Mouse (Mus musculus): ENCODE measurements around the gene Parvb. TPM values are rescaled to one million over a fixed set of nuclear protein-coding genes. Genes with fewer than 3 reads are reported as not detected.

The Parvb gene
- 0.30 to 2.0 TPM (median 1.2 TPM) in 4 replicates for total RNA-seq (2023)

DNA sequence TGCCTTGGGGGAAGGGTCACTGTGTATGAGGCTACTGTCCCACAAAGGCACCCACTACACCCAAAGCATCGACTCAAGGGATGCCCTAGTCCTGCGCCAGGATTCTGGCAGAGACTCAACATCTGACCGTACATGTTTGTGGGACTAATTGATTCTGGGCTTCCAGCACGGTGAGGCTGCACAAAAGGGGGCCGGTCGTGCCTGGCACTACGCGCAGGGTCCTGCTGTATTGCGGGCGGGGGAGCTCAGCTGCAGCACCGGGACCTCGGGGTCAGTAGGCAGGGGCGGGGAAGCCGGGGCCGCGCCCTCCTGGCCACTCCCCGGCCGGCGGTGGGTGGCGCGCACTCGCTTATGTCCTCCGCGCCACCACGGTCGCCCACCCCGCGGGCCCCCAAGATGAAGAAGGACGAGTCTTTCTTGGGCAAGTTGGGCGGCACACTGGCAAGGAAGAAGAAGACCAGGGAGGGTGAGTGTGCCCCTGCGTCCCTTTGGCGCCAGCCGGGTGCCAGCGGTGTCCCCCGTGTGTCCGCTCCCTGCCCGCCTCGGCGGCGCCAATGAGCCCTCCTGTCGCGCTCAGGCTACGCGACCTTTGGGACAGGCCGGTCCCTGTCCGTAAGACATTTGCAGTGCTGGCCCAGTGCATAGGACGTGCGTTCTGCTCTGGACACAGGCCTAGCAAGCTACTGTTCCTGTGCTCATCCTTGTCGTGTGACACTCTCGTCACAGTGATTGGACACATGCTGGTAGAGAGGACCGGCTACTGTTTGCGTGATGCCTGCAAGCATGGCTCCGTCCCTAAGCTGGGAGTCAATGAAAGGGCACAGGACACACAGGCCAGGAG lies at the start of gene Parvb:
Parvb (plus strand) TSS at position 323 of the 841 bp plus-strand sequence.

DNA sequence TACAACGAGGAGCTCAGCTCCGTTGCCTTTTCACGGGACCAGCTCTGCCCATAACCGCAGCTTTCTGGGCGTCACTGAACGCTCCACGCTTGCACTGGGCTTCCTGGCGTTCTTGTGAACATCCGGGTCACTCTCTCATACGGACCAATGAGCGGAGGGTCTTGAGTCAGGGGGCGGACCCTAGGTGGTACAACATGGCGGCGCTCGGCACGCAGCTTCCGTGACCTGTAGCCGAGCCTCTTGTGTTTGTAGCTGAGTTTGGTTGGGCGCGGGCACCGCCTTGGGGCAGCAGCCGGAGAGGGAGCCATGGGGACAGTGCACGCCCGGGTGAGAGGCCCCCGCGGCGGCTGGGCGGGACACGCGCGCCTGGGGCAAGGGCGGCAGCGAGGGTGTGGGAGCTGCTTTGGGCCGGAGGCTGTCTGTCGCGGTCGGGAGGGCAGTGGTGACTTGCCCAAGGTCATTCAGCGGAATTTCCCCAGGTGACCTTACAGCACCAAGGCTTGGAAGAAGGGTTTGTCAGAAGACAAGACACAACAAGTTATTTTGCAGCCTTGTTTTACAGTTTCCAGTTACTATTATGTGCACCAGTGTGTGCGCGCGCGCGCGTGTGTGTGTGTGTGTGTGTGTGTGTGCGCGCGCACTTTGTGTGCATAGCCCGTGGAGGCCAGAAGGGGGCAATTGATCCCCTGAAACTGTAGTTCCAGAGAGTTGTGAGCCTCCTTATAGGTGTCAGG lies 39.6 kb upstream of the Parvb start, which contains the start of gene Samm50:
Samm50 (plus strand) TSS at position 184 of the 734 bp plus-strand sequence.

DNA sequence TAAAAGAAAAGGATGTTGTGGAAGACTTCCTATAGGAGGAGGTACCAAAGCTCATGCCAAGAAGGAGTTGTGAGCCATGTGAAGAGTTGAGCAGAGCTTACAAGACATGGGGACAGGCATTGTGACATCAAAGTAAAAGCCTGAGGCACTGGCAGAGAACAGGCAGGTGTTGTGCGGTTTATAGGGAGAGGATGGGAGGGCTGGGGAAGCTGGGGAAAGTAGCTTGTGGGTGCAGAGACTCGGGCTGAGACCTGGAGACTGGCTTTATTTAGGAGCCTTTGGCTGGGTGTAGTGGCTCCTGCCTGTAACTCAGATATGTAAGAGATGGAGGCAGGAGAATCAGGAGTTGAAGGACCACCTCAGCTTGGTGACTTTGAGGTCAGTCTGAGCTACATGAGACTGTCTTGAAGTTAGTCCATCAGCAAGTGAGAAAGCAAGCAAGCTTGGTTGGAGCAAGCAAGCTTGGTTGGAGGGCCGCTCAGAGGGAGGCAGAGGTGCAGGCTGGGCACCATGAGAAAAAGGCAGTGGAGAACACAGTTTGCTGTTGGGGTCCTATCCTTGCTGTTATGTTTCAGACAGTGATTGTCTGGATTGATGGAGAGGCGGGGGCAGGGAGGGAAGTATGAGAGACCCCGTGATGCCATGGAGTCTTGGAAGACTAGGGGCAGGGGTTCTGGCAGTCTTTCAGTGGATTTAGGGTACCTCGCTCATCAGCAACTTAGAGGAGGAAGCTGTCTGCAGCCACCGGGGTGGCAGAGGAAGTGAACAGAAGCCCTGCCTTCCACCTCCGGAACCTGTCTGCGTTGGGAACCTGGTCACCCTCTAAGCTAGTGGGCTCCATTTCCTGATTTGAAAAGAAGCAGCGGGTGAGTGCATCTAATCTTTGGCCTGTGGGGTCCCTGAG lies 92.4 kb downstream of the Parvb start, which contains the start of gene Parvg:
Parvg (plus strand) TSS at position 61 of the 904 bp plus-strand sequence.

Other genes with a start within 250 kb of the Parvb start
- not detected in 4 replicates for gene Efcab6, start 166.7 kb upstream of the Parvb start, total RNA-seq (2023)
- not detected in 4 replicates for gene Sult4a1, start 126.3 kb upstream of the Parvb start, total RNA-seq (2023)
- not detected in 4 replicates for gene Pnpla5, start 108.9 kb upstream of the Parvb start, total RNA-seq (2023)
- gene Pnpla3, start 64.2 kb upstream of the Parvb start, total RNA-seq (2023): not detected in 4 replicates
- 72.5 to 82.5 TPM (median 79.1 TPM) in 4 replicates for gene Samm50, start 39.8 kb upstream of the Parvb start, total RNA-seq (2023)
- 94.7 to 100 TPM (median 96.8 TPM) in 4 replicates for gene Parvg, start 92.0 kb downstream of the Parvb start, total RNA-seq (2023)
- gene Shisal1, start 215.1 kb downstream of the Parvb start, total RNA-seq (2023): not detected in 4 replicates

Data from B cell, adult 62 days (primary cell).